Mouse (Mus musculus): ENCODE measurements around the gene Caprin1.
A peak's percentile ranks its signal among the peaks of the same experiment; 100 is the strongest.

The Caprin1 gene

GRCm38 (mm10) chr2:103796861-103797466 is 485 bp downstream of the Caprin1 start:
- DNase-seq (ENCODE audit: low read depth, low spot score), result peak; percentile 79

GRCm38 (mm10) chr2:103796211-103796860 is 1.1 kb downstream of the Caprin1 start:
- DNase-seq (ENCODE audit: low read depth, low spot score), result peak; percentile 26

- DNase-seq (ENCODE audit: low read depth, low spot score), result peak; percentile 40
Measured at GRCm38 (mm10) chr2:103795843-103796210, 1.6 kb downstream of the Caprin1 start.

- no peak for DNase-seq (ENCODE audit: low read depth, low spot score)
Measured at GRCm38 (mm10) chr2:103792009-103792408, 5.4 kb downstream of the Caprin1 start.

- no peak for DNase-seq (ENCODE audit: low read depth, low spot score)
Measured at GRCm38 (mm10) chr2:103785735-103786134, 11.7 kb downstream of the Caprin1 start.

- DNase-seq (ENCODE audit: low read depth, low spot score), result no peak
Measured at GRCm38 (mm10) chr2:103784621-103785020, 12.8 kb downstream of the Caprin1 start.

- DNase-seq (ENCODE audit: low read depth, low spot score), result no peak
Measured at GRCm38 (mm10) chr2:103762492-103762891, 35.0 kb downstream of the Caprin1 start.

- no peak for DNase-seq (ENCODE audit: low read depth, low spot score)
Measured at GRCm38 (mm10) chr2:103761993-103762392, 35.5 kb downstream of the Caprin1 start.

GRCm38 (mm10) chr2:103760906-103761716 is 36.3 kb downstream of the Caprin1 start, which contains the start of gene Nat10:
Gene Nat10 (minus strand): TSS chr2:103761270.
- DNase-seq (ENCODE audit: low read depth, low spot score), result peak; percentile 98

- DNase-seq (ENCODE audit: low read depth, low spot score), result no peak
Measured at GRCm38 (mm10) chr2:103760421-103760820, 37.0 kb downstream of the Caprin1 start.

GRCm38 (mm10) chr2:103755458-103756085 is 41.9 kb downstream of the Caprin1 start:
- no peak for DNase-seq (ENCODE audit: low read depth, low spot score)

- DNase-seq (ENCODE audit: low read depth, low spot score), result no peak
Measured at GRCm38 (mm10) chr2:103754614-103755013, 42.8 kb downstream of the Caprin1 start.

- DNase-seq (ENCODE audit: low read depth, low spot score), result no peak
Measured at GRCm38 (mm10) chr2:103751771-103752170, 45.7 kb downstream of the Caprin1 start.

- no peak for DNase-seq (ENCODE audit: low read depth, low spot score)
Measured at GRCm38 (mm10) chr2:103749091-103749490, 48.4 kb downstream of the Caprin1 start.

- no peak for DNase-seq (ENCODE audit: low read depth, low spot score)
Measured at GRCm38 (mm10) chr2:103747891-103748290, 49.6 kb downstream of the Caprin1 start.

GRCm38 (mm10) chr2:103746761-103747160 is 50.7 kb downstream of the Caprin1 start:
- no peak for DNase-seq (ENCODE audit: low read depth, low spot score)

- DNase-seq (ENCODE audit: low read depth, low spot score), result no peak
Measured at GRCm38 (mm10) chr2:103746096-103746495, 51.4 kb downstream of the Caprin1 start.

- peak; percentile 16 for DNase-seq (ENCODE audit: low read depth, low spot score)
Measured at GRCm38 (mm10) chr2:103745481-103745880, 52.0 kb downstream of the Caprin1 start.

GRCm38 (mm10) chr2:103743988-103744387 is 53.5 kb downstream of the Caprin1 start:
- DNase-seq (ENCODE audit: low read depth, low spot score), result no peak

GRCm38 (mm10) chr2:103743536-103743935 is 53.9 kb downstream of the Caprin1 start:
- no peak for DNase-seq (ENCODE audit: low read depth, low spot score)

GRCm38 (mm10) chr2:103742821-103743220 is 54.6 kb downstream of the Caprin1 start:
- DNase-seq (ENCODE audit: low read depth, low spot score), result no peak

- DNase-seq (ENCODE audit: low read depth, low spot score), result no peak
Measured at GRCm38 (mm10) chr2:103731423-103731822, 66.0 kb downstream of the Caprin1 start.
